Mouse (Mus musculus) embryonic facial prominence, embryonic 12.5 days (tissue): ENCODE results near the gene Kdm7a. TPM values are rescaled to one million over a fixed set of nuclear protein-coding genes. Genes with fewer than 3 reads are reported as not detected.

Experiments used
- ATAC-seq: fragments of 200-750 bp; cut with Nextera tagmentation; 2 replicates; pipeline ENCODE4 v1.8.0; 2017; ENCODE audit not compliant: insufficient number of reproducible peaks, insufficient read depth, low FRiP score, low TSS enrichment
- H3K27ac ChIP-seq: fragments of 300-500 bp; sonication (generic); 2 replicates; pipeline ENCODE4 v1.5.1; 2016; ENCODE audit warnings: mild to moderate bottlenecking
- H3K27me3 ChIP-seq: fragments of 300-500 bp; sonication (generic); 2 replicates; pipeline ENCODE4 v1.6.1; 2016; ENCODE audit warnings: mild to moderate bottlenecking, moderate library complexity
- H3K36me3 ChIP-seq: fragments of 300-500 bp; sonication (generic); 2 replicates; pipeline ENCODE4 v1.6.1; 2016; ENCODE audit warnings: mild to moderate bottlenecking
- H3K4me1 ChIP-seq: fragments of 300-500 bp; sonication (generic); 2 replicates; pipeline ENCODE4 v1.6.1; 2016
- H3K4me2 ChIP-seq: fragments of 300-500 bp; sonication (generic); replicated peaks from 2 replicates; pipeline ENCODE4 v1.6.1; 2016; ENCODE audit warnings: mild to moderate bottlenecking, moderate library complexity
- H3K4me3 ChIP-seq: fragments of 300-500 bp; sonication (generic); 2 replicates; pipeline ENCODE4 v1.5.1; 2016; ENCODE audit warnings: mild to moderate bottlenecking
- H3K9ac ChIP-seq: fragments of 300-500 bp; sonication (generic); 2 replicates; pipeline ENCODE4 v1.6.1; 2016; ENCODE audit warnings: mild to moderate bottlenecking, moderate library complexity
- H3K9me3 ChIP-seq: fragments of 300-500 bp; sonication (generic); 2 replicates; pipeline ENCODE4 v1.6.1; 2016; ENCODE audit warnings: mild to moderate bottlenecking, moderate library complexity
- WGBS: fragments of 180-500 bp; shearing (Covaris S2); methylation state at CpG from one replicate; pipeline ENCODE4 v1.1.7; 2016; 5-methylcytosine and 5-hydroxymethylcytosine counted together
- polyA plus RNA-seq: library from polyadenylated mRNA; unstranded; fragments of >200 nt; fragmentation: Nextera tagmentation; extraction: Ambion mirVana; gene quantifications from 2 replicates; pipeline ENCODE4 v1.2.1, GENCODE M21; 2016

Gene Kdm7a
- 8.9 and 9.2 TPM in 2 replicates for polyA plus RNA-seq

DNA sequence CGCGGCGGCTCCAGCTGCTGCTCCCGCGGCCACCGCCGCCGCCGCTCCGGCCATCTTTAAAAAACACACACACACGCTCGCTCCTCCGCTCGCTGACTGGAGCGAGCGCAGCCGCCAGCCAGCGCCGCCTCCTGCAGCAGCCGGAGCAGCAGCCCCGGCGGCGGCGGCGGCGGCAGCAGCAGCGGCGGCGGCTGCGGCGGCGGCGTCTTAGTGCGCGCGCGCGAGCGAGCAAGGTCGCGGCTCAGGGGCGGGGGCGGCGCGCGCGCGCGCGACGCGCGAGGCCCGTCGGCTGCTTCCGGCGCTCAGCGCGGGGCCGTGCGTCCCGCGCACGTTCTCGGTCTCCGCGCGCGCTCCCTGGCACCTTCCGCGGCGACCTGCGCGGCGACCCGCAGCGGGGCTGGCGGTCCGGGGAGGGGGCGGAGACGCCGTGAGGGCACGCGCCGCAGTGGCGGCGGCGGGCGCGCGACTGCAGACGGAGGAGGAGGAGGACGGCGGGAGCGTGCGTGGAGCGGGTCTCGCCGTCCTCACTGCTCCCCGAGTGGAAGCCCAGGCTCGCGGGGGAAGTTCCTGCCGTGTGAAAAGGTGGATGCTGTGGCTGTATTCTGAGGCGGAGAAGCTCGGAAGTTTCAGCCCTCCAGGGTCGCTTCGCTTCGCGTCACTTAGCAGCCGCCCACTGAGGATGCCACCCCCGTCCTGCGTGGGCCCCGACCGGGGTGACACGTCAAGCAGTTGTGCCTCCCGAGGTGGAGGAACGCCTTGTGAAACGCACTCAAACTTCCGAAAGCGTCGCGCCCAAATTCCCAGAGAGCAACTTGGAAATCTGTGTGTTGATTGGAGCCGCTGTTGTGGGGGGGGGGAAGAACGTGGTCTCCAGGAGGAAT is at the start of gene Kdm7a:
Gene Kdm7a (minus strand): TSS at position 209 of the 881 bp plus-strand sequence.
- peak; percentile 80 for ATAC-seq
- Histone ChIP-seq H3K4me1 (0 out of 2 replicates have a peak, but pooled peaks cover 5% of the 10 kb centered on the region), H3K9ac (peak within 1 kb of the TSS; percentile 92), H3K9me3 (no peaks in the 10 kb centered on the region), H3K36me3 (no peaks in the 10 kb centered on the region), H3K27ac (peak within 1 kb of the TSS; percentile 94), H3K27me3 (no peaks in the 10 kb centered on the region), H3K4me2 (peak within 1 kb of the TSS; percentile 56), H3K4me3 (peak within 1 kb of the TSS; percentile 93)
- under 1% methylated on average over 88 of the region's 124 CpGs for WGBS

DNA sequence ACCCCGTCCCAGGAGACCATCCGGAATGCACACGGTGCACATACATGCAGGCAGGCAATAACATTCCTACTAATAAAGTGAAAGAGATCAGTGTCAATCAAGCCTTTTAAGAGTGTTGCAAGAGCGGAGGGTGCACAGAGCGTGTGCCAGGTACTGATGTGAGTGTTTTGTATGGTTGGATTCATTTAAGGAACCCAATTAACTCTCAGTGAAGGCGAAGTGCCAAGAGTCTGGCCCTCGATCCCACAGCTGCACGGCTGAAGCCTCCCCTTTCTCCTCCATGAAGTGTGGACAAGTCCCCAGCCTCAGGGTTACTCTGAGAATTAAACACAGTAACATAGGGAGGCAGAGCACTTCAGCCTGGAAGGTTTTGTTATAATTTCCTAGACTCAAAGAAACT is 48.7 kb upstream of the Kdm7a start:
- Histone ChIP-seq H3K9ac (no peak overlapping the region), H3K27me3 (peaks cover 18% of the 10 kb centered on the region; the same call in 1 of the 2 replicates), H3K4me1 (peaks cover 18% of the 10 kb centered on the region; the same call in 1 of the 2 replicates), H3K4me2 (no peak overlapping the region), H3K36me3 (no peaks in the 10 kb centered on the region), H3K9me3 (no peaks in the 10 kb centered on the region), H3K27ac (no peak overlapping the region), H3K4me3 (no peak overlapping the region)
- 74% methylated on average over 8 of the region's 8 CpGs for whole genome bisulfite sequencing
- no peak for ATAC-seq

DNA sequence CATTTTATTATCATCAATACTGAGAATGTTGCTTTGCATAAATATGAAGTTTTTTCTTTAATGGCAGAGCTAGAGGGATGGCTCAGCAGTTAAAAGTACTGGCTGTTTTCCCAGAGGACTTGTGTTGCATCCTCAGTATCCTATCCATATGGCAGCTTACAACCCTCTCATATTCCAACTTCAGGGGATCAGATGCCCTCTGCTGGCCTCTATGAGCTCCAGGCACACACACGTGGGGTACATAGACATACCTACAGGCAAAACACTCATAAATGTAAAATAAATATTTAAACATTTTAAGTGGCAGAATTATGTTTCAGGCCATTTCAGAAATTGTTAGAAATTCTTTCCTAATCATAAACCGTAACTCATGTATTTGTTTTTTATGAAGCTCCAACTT is 43.5 kb upstream of the Kdm7a start:
- ATAC-seq = no peak
- no peak overlapping the region for H3K27ac ChIP-seq
- WGBS = 87% methylated on average over 2 of the region's 2 CpGs

DNA sequence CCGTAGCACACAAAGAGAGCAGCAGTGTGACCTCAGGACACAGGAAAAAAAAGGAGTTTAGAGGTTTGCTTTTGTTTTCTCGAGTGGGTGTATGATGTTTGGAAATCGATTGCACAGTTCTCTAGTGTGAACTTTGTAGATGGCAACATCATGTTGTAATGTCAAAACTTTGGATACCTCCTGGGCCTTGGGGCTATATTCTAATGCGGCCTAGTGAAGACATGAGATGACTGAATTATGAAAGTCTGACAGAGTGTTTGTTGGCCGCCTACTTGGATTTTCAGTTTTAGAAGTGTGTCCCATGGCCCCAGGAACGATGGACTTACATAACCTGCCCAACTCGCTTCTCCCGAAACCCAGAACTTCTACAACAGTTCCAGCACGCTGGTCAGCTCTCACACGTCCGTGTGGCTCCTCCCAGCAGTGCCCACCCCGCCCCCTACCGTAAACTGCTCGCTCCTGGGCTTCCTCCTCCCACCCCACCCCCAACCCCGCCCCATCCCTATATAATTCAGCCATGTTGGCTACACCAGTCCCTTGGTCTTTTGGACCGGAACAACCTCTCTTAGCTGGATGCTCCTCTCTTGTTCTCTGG is 42.7 kb upstream of the Kdm7a start:
- no peak overlapping the region for H3K27ac ChIP-seq
- H3K4me1 ChIP-seq = 0 out of 2 replicates have a peak, but pooled peaks cover under 1% of the 10 kb centered on the region
- no peak overlapping the region for H3K4me3 ChIP-seq
- no peak for ATAC-seq
- H3K4me2 ChIP-seq = no peak overlapping the region
- no peaks in the 10 kb centered on the region for H3K27me3 ChIP-seq
- no peak overlapping the region for H3K9ac ChIP-seq
- WGBS = 50% methylated on average over 16 of the region's 16 CpGs
- no peaks in the 10 kb centered on the region for H3K36me3 ChIP-seq
- H3K9me3 ChIP-seq = no peaks in the 10 kb centered on the region

More for the DNA sequence above, 43.5 kb upstream of the Kdm7a start:
- H3K9me3 ChIP-seq = no peaks in the 10 kb centered on the region
- no peaks in the 10 kb centered on the region for H3K36me3 ChIP-seq
- no peak overlapping the region for H3K9ac ChIP-seq
- no peak overlapping the region for H3K4me2 ChIP-seq
- H3K4me1 ChIP-seq = no peaks in the 10 kb centered on the region
- H3K4me3 ChIP-seq = no peak overlapping the region
- H3K27me3 ChIP-seq = 0 out of 2 replicates have a peak, but pooled peaks cover 2% of the 10 kb centered on the region

DNA sequence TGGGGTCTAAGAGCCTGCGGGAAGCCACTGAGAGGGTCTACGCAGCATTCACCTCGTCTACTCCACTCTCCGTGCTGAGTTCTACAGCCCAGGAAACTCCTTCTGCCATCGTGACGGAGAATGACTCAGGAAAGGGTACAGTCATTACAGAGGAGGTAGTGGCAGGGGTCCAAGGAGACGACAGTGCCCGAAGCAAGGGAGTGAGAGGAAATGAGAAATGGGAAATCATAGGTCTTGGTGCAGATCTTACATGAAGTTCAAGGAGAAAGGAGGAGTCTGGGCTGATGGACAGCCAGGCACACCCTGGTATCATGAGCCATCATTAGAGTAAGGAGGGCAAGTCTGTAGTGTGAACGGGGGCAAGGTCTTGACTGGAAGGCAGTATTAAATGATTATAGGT is 37.5 kb upstream of the Kdm7a start:
- Histone ChIP-seq H3K27me3 (no peaks in the 10 kb centered on the region), H3K9me3 (no peaks in the 10 kb centered on the region), H3K4me1 (peaks cover 19% of the 10 kb centered on the region), H3K27ac (no peak overlapping the region), H3K4me3 (no peak overlapping the region), H3K9ac (no peak overlapping the region), H3K36me3 (no peaks in the 10 kb centered on the region), H3K4me2 (no peak overlapping the region)
- WGBS = 73% methylated on average over 9 of the region's 9 CpGs
- no peak for ATAC-seq

DNA sequence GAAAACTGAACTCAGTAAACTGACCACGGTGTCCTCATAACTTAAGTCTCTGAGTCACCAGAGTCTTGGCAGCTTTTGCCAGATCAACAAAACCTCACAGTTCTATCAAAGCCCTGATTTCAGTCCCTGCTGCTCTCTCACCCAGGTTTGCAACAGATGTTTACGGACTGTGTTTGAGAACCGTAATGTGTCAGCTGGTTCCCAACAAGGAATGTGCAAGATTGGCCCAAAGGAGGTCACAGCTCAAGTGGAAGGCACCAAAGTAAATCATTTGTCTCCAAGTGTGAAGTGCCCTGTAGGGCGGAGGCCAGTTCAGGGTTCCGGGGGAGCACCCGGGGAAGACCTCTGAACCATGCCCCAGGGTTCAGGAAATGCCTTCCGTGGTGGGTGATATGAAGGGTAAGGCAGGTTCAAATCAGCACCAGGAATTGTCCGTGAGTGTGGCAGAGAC is 36.9 kb upstream of the Kdm7a start:
- no peaks in the 10 kb centered on the region for H3K9me3 ChIP-seq
- no peak overlapping the region for H3K9ac ChIP-seq
- H3K36me3 ChIP-seq = no peaks in the 10 kb centered on the region
- no peak overlapping the region for H3K4me2 ChIP-seq
- WGBS = 51% methylated on average over 8 of the region's 8 CpGs
- no peak overlapping the region for H3K4me3 ChIP-seq
- H3K27me3 ChIP-seq = no peaks in the 10 kb centered on the region
- no peak for ATAC-seq
- peaks cover 19% of the 10 kb centered on the region for H3K4me1 ChIP-seq
- H3K27ac ChIP-seq = peak overlapping the region; percentile 24

DNA sequence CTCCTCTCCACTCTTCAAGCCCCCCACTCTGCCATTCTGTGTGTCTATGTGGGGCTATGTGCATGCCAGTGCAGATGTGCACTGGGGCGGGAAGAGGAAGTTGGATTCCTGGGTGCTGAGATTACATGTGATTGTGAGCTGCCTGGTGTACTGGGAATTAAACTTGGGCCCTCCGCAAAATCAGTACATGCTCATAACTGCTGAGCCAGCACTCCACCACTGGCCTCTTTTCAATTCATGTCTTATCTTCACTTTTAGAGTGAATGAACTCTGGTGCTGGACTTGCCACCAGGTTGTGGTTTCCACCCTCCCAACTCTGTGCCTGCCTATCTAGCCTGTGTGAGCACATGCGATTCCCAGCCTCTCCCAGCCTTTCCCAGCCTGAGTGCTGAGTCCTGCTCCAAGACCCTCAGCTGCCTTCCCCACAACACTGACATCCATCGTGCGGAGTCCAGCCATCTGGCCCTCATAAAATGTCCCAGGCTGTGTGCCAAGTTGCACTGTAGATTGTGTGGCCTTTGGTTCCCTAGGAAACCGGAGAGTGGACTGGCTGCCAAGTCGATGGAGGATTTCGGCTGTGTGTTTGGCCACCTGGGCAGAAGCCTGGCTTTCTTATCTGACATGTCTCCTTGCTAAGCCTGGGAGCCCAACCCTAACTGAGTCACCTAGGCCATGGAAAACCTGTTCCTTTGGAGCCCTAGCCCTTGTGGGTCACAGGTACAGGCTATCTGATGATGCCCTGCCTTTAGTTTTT is 36.3 kb upstream of the Kdm7a start:
- H3K4me2 ChIP-seq = no peak overlapping the region
- no peaks in the 10 kb centered on the region for H3K27me3 ChIP-seq
- peaks cover 19% of the 10 kb centered on the region for H3K4me1 ChIP-seq
- peak overlapping the region; percentile 24 for H3K27ac ChIP-seq
- WGBS = 41% methylated on average over 8 of the region's 8 CpGs
- no peaks in the 10 kb centered on the region for H3K9me3 ChIP-seq
- H3K4me3 ChIP-seq = no peak overlapping the region
- ATAC-seq = peak; percentile 86
- H3K9ac ChIP-seq = no peak overlapping the region
- H3K36me3 ChIP-seq = no peaks in the 10 kb centered on the region

DNA sequence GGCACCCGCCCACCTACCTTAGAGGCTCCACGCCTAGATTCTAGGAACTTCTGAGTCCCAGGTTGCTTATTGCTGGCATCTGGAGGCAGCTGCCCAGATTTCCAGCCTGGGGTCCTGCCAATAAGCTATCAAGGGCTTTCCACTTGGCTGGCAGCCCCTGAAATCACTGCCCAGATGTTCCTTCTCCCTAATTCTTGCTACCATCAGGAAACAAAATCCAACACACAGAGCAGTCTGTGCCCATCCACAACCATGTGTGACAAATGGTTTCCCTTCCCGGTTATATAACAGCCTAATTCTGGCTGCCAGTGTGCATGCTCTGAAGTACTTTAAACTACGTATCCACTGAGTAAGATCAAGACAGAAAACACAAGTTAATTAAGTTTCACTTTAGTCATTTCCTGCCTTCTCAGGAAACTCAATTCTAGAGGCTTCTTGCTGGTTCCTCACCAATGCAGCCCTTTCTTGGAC is 34.9 kb upstream of the Kdm7a start:
- Histone ChIP-seq H3K36me3 (no peaks in the 10 kb centered on the region), H3K4me3 (no peak overlapping the region), H3K4me2 (no peak overlapping the region), H3K27me3 (no peaks in the 10 kb centered on the region), H3K4me1 (peaks cover 19% of the 10 kb centered on the region), H3K9me3 (no peaks in the 10 kb centered on the region), H3K27ac (no peak overlapping the region), H3K9ac (no peak overlapping the region)
- 82% methylated on average over 4 of the region's 4 CpGs for WGBS
- ATAC-seq = no peak

DNA sequence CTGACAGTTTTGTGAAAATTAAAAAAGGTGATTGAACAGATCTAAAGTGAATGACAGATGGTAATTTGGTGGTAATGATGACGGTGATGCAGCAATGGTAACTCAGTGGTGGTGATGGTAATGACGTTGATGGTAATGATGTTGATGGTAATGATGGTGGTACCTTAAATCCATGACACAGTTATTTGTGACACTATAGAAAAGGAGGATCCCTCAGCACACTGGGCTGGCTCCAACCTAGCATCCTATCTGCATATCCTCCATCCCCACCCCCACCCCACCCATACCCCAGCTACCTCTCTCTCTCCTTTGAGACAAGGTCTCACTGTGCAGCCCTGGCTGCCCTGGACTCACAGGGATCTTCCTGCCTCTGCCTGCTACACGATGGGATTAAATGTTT is 34.4 kb upstream of the Kdm7a start:
- Histone ChIP-seq H3K4me1 (peaks cover 19% of the 10 kb centered on the region), H3K4me2 (no peak overlapping the region), H3K9ac (no peak overlapping the region), H3K36me3 (no peaks in the 10 kb centered on the region), H3K4me3 (no peak overlapping the region), H3K27ac (no peak overlapping the region), H3K9me3 (no peaks in the 10 kb centered on the region), H3K27me3 (no peaks in the 10 kb centered on the region)
- 91% methylated on average over 3 of the region's 3 CpGs for WGBS
- ATAC-seq = no peak

DNA sequence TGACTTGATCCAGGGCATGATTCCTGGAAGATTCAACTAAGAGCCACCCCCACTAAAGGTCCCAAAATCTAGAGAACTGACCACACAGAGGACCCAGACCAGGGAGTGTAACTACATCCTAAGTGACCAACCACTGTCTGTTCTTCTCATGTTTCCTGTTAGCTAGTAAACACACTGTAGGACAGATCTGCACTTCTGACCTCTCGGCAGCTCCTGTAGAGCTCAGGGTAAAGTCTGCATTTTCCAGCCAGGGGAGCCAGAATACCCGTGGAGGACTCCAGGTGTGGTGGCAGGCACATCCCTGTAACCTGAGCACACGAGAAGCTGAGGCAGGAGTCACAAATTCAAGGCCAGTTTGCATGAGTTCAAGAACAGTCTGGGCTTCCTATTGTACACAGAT is 31.3 kb upstream of the Kdm7a start:
- Histone ChIP-seq H3K4me2 (no peak overlapping the region), H3K4me1 (peaks cover 5% of the 10 kb centered on the region), H3K4me3 (no peak overlapping the region), H3K27me3 (no peaks in the 10 kb centered on the region), H3K9me3 (no peaks in the 10 kb centered on the region), H3K27ac (no peak overlapping the region), H3K36me3 (no peaks in the 10 kb centered on the region), H3K9ac (no peak overlapping the region)
- WGBS = 53% methylated on average over 3 of the region's 3 CpGs
- ATAC-seq = no peak

DNA sequence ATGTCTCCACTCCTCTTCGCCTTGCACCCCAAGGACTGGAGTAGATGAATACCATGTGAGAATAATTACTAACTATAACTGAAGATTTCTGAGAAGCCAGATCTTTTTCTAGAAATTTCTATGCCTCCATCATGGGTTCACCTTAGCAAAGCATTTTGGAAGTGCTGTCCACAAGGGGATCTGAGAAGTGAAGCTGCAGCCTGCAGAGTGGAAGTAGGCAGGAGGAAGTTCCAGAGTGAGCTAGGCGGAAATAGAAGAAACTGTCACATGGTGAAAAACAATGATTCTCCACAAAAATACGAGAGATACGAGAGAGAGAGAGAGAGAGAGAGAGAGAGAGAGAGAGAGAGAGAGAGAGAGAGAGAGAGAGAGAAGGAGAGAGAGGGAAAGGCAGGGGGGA is 26.0 kb upstream of the Kdm7a start:
- H3K4me3 ChIP-seq = no peak overlapping the region
- no peak overlapping the region for H3K27ac ChIP-seq
- no peaks in the 10 kb centered on the region for H3K4me1 ChIP-seq
- H3K4me2 ChIP-seq = no peak overlapping the region
- no peaks in the 10 kb centered on the region for H3K36me3 ChIP-seq
- no peaks in the 10 kb centered on the region for H3K27me3 ChIP-seq
- no peaks in the 10 kb centered on the region for H3K9me3 ChIP-seq
- H3K9ac ChIP-seq = no peak overlapping the region
- no peak for ATAC-seq
- WGBS = 86% methylated on average over 4 of the region's 4 CpGs
